ENCODE assay signal across 17 mouse cellular contexts in the genomic region with DNA sequence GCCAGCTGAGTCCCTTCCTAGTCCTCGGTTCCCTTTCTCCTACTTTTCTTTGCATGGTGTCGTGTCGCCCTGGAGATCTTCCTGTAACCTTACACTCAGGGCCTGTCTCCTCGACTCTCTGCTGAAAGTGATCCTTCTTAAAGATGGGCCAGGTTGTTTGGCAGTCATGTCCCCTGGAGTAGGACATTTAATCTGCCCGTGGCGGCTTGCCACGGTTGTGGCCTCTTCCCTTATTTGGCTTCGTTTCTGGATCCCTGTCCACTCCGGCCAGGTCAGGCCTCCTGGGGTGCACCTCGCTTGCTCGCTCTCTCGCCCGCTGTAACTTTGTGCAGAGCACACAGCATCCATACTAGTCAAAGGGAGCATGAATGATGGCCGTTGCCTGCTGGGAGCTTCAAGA. TPM values are rescaled to one million over a fixed set of nuclear protein-coding genes. Genes with fewer than 3 reads are reported as not detected.
A peak's percentile ranks its signal among the peaks of the same experiment; 100 is the strongest.
DNase-seq lines count a peak whose midpoint lies in the region; ATAC-seq and TF ChIP-seq lines count a peak whose summit lies in the region.
"Had no signal": no experiment of that assay in that cellular context is flagged by ENCODE, and none has a peak within 500 bp of the region (broad histone marks: within the 10 kb centered on the region; RNA-seq: fewer than 3 reads in every experiment).

No protein-coding gene starts in this region.

- no peak overlapping the region for H3K9ac ChIP-seq in limb, embryonic 12.5 days (replicated peaks)
- H3K9ac ChIP-seq: forebrain, embryonic 13.5 days; liver, postnatal 0 days had no signal

- TF ChIP-seq POLR2A in cerebellum, adult 2 months (IDR thresholded peaks at IDR 0.05; ENCODE audit: borderline replicate concordance, insufficient read depth, low read length): no peak

- no peak for TF ChIP-seq CTCF in cerebellum, adult 2 months (IDR thresholded peaks at IDR 0.05; ENCODE audit: borderline replicate concordance, insufficient read depth, low read depth, low read length)

- peak; percentile 46 to 49 for DNase-seq in cerebellum, adult 2 months
- no peak for DNase-seq in cerebellum, adult 11-12 months
- peak; percentile 94 for DNase-seq in heart, adult 11 months
- DNase-seq in heart, adult 8-10 months (ENCODE audit: low spot score): no peak
- no peak for DNase-seq in limb, embryonic 10.5 days (ENCODE audit: low spot score)
- peak; percentile 69 to 78 for DNase-seq in gastrocnemius, postnatal 36 days
- DNase-seq in urinary bladder, postnatal 25 days (ENCODE audit: low spot score): no peak
- DNase-seq: adrenal gland, adult 8-10 months; kidney, adult 8-10 months; liver, postnatal 0 days; lung, postnatal 14 days had no signal

- H3K27ac ChIP-seq in cerebellum, adult 2 months (ENCODE audit: insufficient read depth, low read length): no peak overlapping the region
- H3K27ac ChIP-seq in limb, embryonic 12.5 days: 0 out of 2 replicates have a peak overlapping the region, but pooled peaks have one; percentile 8
- H3K27ac ChIP-seq in limb, embryonic 10.5 days: no peak overlapping the region
- H3K27ac ChIP-seq: forebrain, embryonic 13.5 days had no signal

- no peak overlapping the region for H3K4me2 ChIP-seq in limb, embryonic 12.5 days
- H3K4me2 ChIP-seq: forebrain, embryonic 13.5 days had no signal

- ATAC-seq in limb, embryonic 12.5 days (ENCODE audit: insufficient number of reproducible peaks, insufficient read depth, low FRiP score, low TSS enrichment, low read depth): no peak
- ATAC-seq: forebrain, embryonic 13.5 days; hindbrain, embryonic 16.5 days; liver, postnatal 0 days; midbrain, embryonic 16.5 days had no signal

- no peaks in the 10 kb centered on the region for H3K9me3 ChIP-seq in limb, embryonic 12.5 days
- H3K9me3 ChIP-seq in limb, embryonic 10.5 days (replicated peaks): no peaks in the 10 kb centered on the region
- H3K9me3 ChIP-seq: forebrain, embryonic 13.5 days; megakaryocyte, embryonic 14.5 days had no signal

- intact Hi-C loops in gastrocnemius, postnatal 36 days (cut with DNase I): no loop called here

- peaks cover 61% of the 10 kb centered on the region for H3K36me3 ChIP-seq in limb, embryonic 12.5 days
- H3K36me3 ChIP-seq in limb, embryonic 10.5 days: peaks cover 68% of the 10 kb centered on the region

- peaks cover 8% of the 10 kb centered on the region for H3K4me1 ChIP-seq in cerebellum, adult 2 months (ENCODE audit: control insufficient read depth, insufficient read depth, low read length)
- H3K4me1 ChIP-seq in limb, embryonic 12.5 days (replicated peaks): no peaks in the 10 kb centered on the region
- H3K4me1 ChIP-seq in limb, embryonic 10.5 days: 0 out of 2 replicates have a peak, but pooled peaks cover 3% of the 10 kb centered on the region
- H3K4me1 ChIP-seq: forebrain, embryonic 13.5 days had no signal

- H3K4me3 ChIP-seq in cerebellum, adult 2 months (replicated peaks; ENCODE audit: insufficient read depth, low read depth, low read length): no peak overlapping the region
- no peak overlapping the region for H3K4me3 ChIP-seq in limb, embryonic 12.5 days (replicated peaks)
- H3K4me3 ChIP-seq in limb, embryonic 10.5 days: no peak overlapping the region
- H3K4me3 ChIP-seq: forebrain, embryonic 13.5 days; megakaryocyte, embryonic 14.5 days had no signal

- 23% methylated on average over 14 of the region's 14 CpGs for WGBS in cerebellum, adult 2 months
- WGBS in limb, embryonic 12.5 days: 83% methylated on average over 14 of the region's 14 CpGs
- WGBS in limb, embryonic 10.5 days: 82% methylated on average over 14 of the region's 14 CpGs

- no peaks in the 10 kb centered on the region for H3K27me3 ChIP-seq in cerebellum, adult 2 months (ENCODE audit: control insufficient read depth, insufficient read depth, low read length)
- H3K27me3 ChIP-seq in limb, embryonic 12.5 days: no peaks in the 10 kb centered on the region
- H3K27me3 ChIP-seq in limb, embryonic 10.5 days (ENCODE audit: low read depth, poor library complexity, severe bottlenecking): no peaks in the 10 kb centered on the region
- H3K27me3 ChIP-seq: CH12.LX; forebrain, embryonic 13.5 days; megakaryocyte, embryonic 14.5 days had no signal

RNA-seq across cellular contexts. Expression of a gene that starts 17.3 kb away (rescaled TPM):
- polyA plus RNA-seq in cerebellum, adult 2 months (2012; rRNA removed): 27.3 and 29.6 TPM in 2 replicates
- total RNA-seq in heart, adult 8-10 months (2022): 10 to 100 TPM; 24.0 to 34.6 (median 31.8) TPM
- 17.6 and 20.5 TPM in 2 replicates for polyA plus RNA-seq in limb, embryonic 12.5 days (2016; fragmentation: Nextera tagmentation; extraction: Ambion mirVana)
- 13.4 and 21.0 TPM in 2 replicates for polyA plus RNA-seq in limb, embryonic 10.5 days (2016; fragmentation: Nextera tagmentation; extraction: Ambion mirVana)
- 10 to 100 TPM; 82.4 to 90.6 TPM for total RNA-seq in gastrocnemius, postnatal 36 days (2021)

RNA-seq across cellular contexts. Expression of a gene that starts 27.0 kb away (rescaled TPM):
- 67.0 and 72.8 TPM in 2 replicates for polyA plus RNA-seq in cerebellum, adult 2 months (2012; rRNA removed)
- total RNA-seq in heart, adult 8-10 months (2022): 10 to 100 TPM; 31.1 to 33.6 (median 32.1) TPM
- polyA plus RNA-seq in limb, embryonic 12.5 days (2016; fragmentation: Nextera tagmentation; extraction: Ambion mirVana): 159 and 169 TPM in 2 replicates
- 166 and 214 TPM in 2 replicates for polyA plus RNA-seq in limb, embryonic 10.5 days (2016; fragmentation: Nextera tagmentation; extraction: Ambion mirVana)
- 10 to 100 TPM; 18.8 to 22.9 TPM for total RNA-seq in gastrocnemius, postnatal 36 days (2021)

Comparison
In these comparisons a context has a peak if more than half of its experiments do, and no peak if none do; other contexts are left out.
1. DNase-seq: peak in cerebellum, adult 2 months (2 of 2), heart, adult 11 months (single experiment) and gastrocnemius, postnatal 36 days (2 of 2); none in cerebellum, adult 11-12 months (single experiment), heart, adult 8-10 months (single experiment), limb, embryonic 10.5 days (single experiment) and urinary bladder, postnatal 25 days (single experiment).